Mouse (Mus musculus) forebrain, embryonic 10.5 days (tissue): Measurements from ENCODE around the gene Syt7. TPM values are rescaled to one million over a fixed set of nuclear protein-coding genes. Genes with fewer than 3 reads are reported as not detected.

Experiments used
- DNase-seq: peaks from one replicate; pipeline ENCODE4 v3.0.0-alpha.2; 2017; ENCODE audit warnings: low spot score; ENCODE audit errors: extremely low spot score
- H3K27ac ChIP-seq: fragments of 300-500 bp; sonication (generic); 2 replicates; pipeline ENCODE4 v1.5.1; 2016; ENCODE audit warnings: mild to moderate bottlenecking
- H3K27me3 ChIP-seq: fragments of 300-500 bp; sonication (generic); 2 replicates; pipeline ENCODE4 v1.6.1; 2016; ENCODE audit warnings: mild to moderate bottlenecking; ENCODE audit not compliant: poor library complexity, severe bottlenecking
- H3K36me3 ChIP-seq: fragments of 300-500 bp; sonication (generic); replicated peaks from 2 replicates; pipeline ENCODE4 v1.6.1; 2016; ENCODE audit warnings: mild to moderate bottlenecking, moderate library complexity
- H3K4me1 ChIP-seq: fragments of 300-500 bp; sonication (generic); 2 replicates; pipeline ENCODE4 v1.6.1; 2016
- H3K4me3 ChIP-seq: fragments of 300-500 bp; sonication (generic); 2 replicates; pipeline ENCODE4 v1.5.1; 2016; ENCODE audit warnings: mild to moderate bottlenecking, moderate library complexity
- H3K9me3 ChIP-seq: fragments of 300-500 bp; sonication (generic); 2 replicates; pipeline ENCODE4 v1.6.1; 2016; ENCODE audit warnings: mild to moderate bottlenecking, moderate library complexity
- WGBS: fragments of 180-500 bp; shearing (Covaris S2); methylation state at CpG from one replicate; pipeline ENCODE4 v1.1.7; 2016; 5-methylcytosine and 5-hydroxymethylcytosine counted together
- polyA plus RNA-seq: library from polyadenylated mRNA; unstranded; fragments of >200 nt; fragmentation: Nextera tagmentation; extraction: Ambion mirVana; gene quantifications from 2 replicates; pipeline ENCODE4 v1.2.1, GENCODE M21; 2016

Syt7 gene
- polyA plus RNA-seq, 1 experiment from 2014 or later = 2.6 TPM

GRCm38 (mm10) chr19:10362473-10363129 is 26.3 kb upstream of the Syt7 start:
- whole genome bisulfite sequencing = 77% methylated on average over 6 of the region's 6 CpGs
- DNase-seq = no peak
- Histone ChIP-seq H3K4me3 (no peak overlapping the region), H3K4me1 (peaks cover 35% of the 10 kb centered on the region), H3K27ac (no peak overlapping the region), H3K27me3 (peaks cover 6% of the 10 kb centered on the region), H3K9me3 (no peaks in the 10 kb centered on the region), H3K36me3 (no peaks in the 10 kb centered on the region)

- Histone ChIP-seq H3K4me1 (peaks cover 32% of the 10 kb centered on the region), H3K36me3 (no peaks in the 10 kb centered on the region), H3K27me3 (peaks cover 3% of the 10 kb centered on the region; the same call in 1 of the 2 replicates), H3K9me3 (no peaks in the 10 kb centered on the region), H3K27ac (no peak overlapping the region), H3K4me3 (no peak overlapping the region; the same call in 1 of the 2 replicates)
- no peak for DNase-seq
- WGBS = 18% methylated on average over 7 of the region's 7 CpGs
Observed at GRCm38 (mm10) chr19:10363869-10364268, 25.0 kb upstream of the Syt7 start.

DNA sequence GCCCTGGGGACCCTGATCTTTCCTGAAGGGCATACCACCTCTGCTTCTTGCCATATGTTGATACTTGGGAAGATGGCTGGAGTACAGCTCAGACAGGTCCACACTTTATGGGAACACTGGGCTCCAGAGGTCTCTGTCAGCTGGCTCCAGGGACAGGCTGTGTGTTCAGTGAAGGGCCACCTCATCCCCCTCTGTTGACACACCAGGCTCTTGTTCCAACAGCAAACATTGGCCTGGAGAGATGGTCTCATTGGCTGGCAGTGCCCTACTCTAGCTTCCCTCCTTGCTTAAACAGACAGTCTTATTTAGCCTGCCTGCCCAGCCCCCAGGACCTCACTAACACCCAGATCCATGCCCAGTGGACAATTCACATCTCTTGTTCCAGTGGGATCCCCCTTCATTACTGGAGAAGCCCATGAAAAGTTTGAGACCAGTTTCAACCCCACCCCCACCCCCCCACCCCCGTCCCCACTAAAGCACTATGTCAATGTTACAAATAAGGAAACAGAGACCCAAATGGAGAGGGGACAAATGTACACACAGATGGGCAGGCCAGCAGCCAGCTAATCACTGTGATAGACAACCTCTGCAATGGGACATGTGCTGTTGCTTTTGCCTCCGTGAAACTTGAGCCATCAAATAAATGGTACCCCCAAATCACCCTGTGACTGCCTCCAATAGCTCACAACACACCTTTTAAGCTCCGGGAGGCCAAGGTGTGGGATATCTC is 22.6 kb upstream of the Syt7 start:
- H3K9me3 ChIP-seq = no peaks in the 10 kb centered on the region
- H3K27me3 ChIP-seq = peaks cover 3% of the 10 kb centered on the region; the same call in 1 of the 2 replicates
- no peak for DNase-seq
- H3K4me1 ChIP-seq = peaks cover 32% of the 10 kb centered on the region
- no peak overlapping the region for H3K27ac ChIP-seq
- H3K36me3 ChIP-seq = no peaks in the 10 kb centered on the region
- H3K4me3 ChIP-seq = no peak overlapping the region
- 87% methylated on average over 3 of the region's 3 CpGs for WGBS

DNA sequence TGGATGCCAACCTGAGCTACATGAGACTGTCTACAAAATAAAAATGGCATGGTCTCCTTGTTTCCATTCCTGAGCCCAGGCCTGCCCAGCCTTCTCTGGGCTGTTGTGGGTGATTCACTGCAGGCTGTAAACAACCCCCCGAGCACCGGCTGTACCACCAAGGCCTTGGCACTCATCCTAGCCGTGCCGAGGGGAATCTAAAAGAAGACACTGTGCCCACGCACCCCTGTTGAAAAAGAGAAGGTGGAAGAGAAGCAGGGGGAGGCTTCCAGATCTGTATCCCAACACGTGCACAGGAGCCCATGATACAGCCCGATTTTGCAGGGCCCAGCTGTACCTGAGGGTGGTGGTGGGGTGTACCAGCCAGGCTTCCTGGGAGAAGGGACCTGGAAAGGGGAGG is 21.1 kb upstream of the Syt7 start:
- WGBS = 91% methylated on average over 7 of the region's 7 CpGs
- H3K27ac ChIP-seq = no peak overlapping the region
- H3K9me3 ChIP-seq = no peaks in the 10 kb centered on the region
- H3K36me3 ChIP-seq = no peaks in the 10 kb centered on the region
- DNase-seq = no peak
- no peak overlapping the region for H3K4me3 ChIP-seq
- peaks cover 3% of the 10 kb centered on the region; the same call in 1 of the 2 replicates for H3K27me3 ChIP-seq
- H3K4me1 ChIP-seq = peaks cover 26% of the 10 kb centered on the region

DNA sequence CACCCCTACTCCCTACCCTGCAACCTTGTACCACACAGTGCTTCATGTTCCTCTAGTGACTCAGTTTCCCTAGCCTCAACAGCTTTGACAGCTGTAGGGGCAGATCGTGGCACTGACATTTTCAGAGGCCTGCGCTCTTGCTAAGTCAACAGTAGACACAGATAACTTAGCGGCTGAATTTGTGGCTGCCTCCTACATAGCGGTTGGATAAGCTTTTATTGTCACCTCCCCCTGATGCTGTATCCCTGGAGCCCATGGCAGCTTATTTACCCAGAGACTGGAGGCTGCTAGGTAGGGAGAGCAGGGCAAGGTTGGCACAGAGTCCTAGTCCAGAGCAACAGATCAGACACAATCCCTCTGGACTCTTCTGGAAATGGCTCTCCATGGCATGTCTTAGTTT is 19.0 kb upstream of the Syt7 start:
- no peaks in the 10 kb centered on the region for H3K36me3 ChIP-seq
- H3K27ac ChIP-seq = no peak overlapping the region
- 93% methylated on average over 4 of the region's 4 CpGs for WGBS
- no peak for DNase-seq
- H3K4me1 ChIP-seq = peaks cover 11% of the 10 kb centered on the region
- H3K4me3 ChIP-seq = no peak overlapping the region
- no peaks in the 10 kb centered on the region for H3K27me3 ChIP-seq
- H3K9me3 ChIP-seq = no peaks in the 10 kb centered on the region

GRCm38 (mm10) chr19:10373191-10373590 is 15.7 kb upstream of the Syt7 start:
- Histone ChIP-seq H3K4me3 (no peak overlapping the region), H3K27ac (no peak overlapping the region), H3K27me3 (peaks cover 8% of the 10 kb centered on the region; the same call in 1 of the 2 replicates), H3K36me3 (no peaks in the 10 kb centered on the region), H3K4me1 (peaks cover 7% of the 10 kb centered on the region; the same call in 1 of the 2 replicates), H3K9me3 (no peaks in the 10 kb centered on the region)
- WGBS = 74% methylated on average over 1 of the region's 1 CpGs
- no peak for DNase-seq

DNA sequence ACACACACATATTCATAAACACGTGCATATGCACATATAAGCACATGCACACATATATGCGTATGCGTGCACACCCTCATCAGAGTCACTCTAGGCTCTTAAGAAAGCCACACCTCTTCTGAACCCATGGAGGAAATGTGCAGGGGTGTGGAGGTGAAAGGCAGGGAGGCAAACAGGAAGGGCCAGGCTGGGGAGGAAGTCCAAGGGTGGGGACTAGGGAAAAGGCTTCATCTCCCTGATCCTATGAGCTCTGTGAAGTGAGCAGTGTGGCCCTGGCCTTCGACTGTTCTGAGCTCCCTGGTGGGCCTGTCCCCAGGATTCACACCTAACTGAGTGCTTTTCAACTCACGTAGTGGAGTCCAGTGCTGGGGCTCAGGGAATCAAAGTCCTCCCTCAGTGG is 13.6 kb upstream of the Syt7 start:
- no peak overlapping the region for H3K27ac ChIP-seq
- H3K4me3 ChIP-seq = no peak overlapping the region
- peaks cover 12% of the 10 kb centered on the region; the same call in 1 of the 2 replicates for H3K27me3 ChIP-seq
- 81% methylated on average over 5 of the region's 5 CpGs for WGBS
- no peaks in the 10 kb centered on the region for H3K36me3 ChIP-seq
- H3K4me1 ChIP-seq = peaks cover 10% of the 10 kb centered on the region; the same call in 1 of the 2 replicates
- H3K9me3 ChIP-seq = no peaks in the 10 kb centered on the region
- DNase-seq = no peak

- H3K36me3 ChIP-seq = no peaks in the 10 kb centered on the region
- peaks cover 20% of the 10 kb centered on the region; the same call in 1 of the 2 replicates for H3K4me1 ChIP-seq
- H3K4me3 ChIP-seq = no peak overlapping the region
- H3K9me3 ChIP-seq = no peaks in the 10 kb centered on the region
- 86% methylated on average over 5 of the region's 5 CpGs for WGBS
- no peak overlapping the region for H3K27ac ChIP-seq
- DNase-seq = no peak
- H3K27me3 ChIP-seq = peaks cover 38% of the 10 kb centered on the region
Observed at GRCm38 (mm10) chr19:10379978-10380377, 8.9 kb upstream of the Syt7 start.

- WGBS = 78% methylated on average over 5 of the region's 5 CpGs
- Histone ChIP-seq H3K27me3 (peaks cover 70% of the 10 kb centered on the region), H3K4me1 (peaks cover 40% of the 10 kb centered on the region), H3K27ac (no peak overlapping the region), H3K4me3 (no peak overlapping the region), H3K9me3 (no peaks in the 10 kb centered on the region), H3K36me3 (no peaks in the 10 kb centered on the region)
- no peak for DNase-seq
Observed at GRCm38 (mm10) chr19:10387660-10388059, 1.2 kb upstream of the Syt7 start.

DNA sequence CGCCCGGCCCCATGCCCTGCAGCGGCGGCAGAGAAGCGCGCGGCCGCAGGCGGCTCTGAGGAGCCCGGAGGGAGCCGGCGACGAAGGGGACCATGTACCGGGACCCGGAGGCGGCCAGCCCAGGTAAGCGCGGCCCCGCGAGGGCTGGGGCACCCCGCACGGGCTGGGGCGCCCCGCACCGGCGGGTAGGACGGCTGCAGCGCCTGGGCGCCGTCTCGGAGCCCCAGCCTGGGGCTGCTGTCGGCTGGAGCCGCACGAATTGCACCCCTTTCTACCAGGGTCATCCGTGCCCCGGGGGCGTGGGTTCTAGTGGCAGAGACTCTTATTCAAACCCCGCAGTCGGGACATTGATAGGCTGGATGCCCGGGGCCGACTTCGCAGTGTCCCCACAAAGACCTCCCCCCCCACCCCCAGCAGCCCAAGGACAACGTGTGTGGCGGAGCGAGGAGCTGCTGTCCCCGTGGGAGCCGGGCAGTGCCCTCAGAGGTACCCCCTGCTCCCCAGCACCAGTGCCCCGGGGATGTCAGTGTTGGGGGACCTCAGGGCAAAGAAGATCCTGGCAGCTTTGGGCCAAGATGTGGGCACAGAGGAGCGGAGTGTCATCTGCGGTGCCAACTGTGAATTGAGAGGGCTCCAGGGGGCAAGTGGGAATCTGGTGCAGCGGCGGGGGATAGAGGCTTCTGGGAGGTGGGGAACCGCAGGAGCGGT is 655 bp downstream of the Syt7 start:
- peaks cover 63% of the 10 kb centered on the region for H3K27me3 ChIP-seq
- no peaks in the 10 kb centered on the region for H3K9me3 ChIP-seq
- H3K27ac ChIP-seq = peak overlapping the region; percentile 86
- H3K36me3 ChIP-seq = no peaks in the 10 kb centered on the region
- peaks cover 57% of the 10 kb centered on the region for H3K4me1 ChIP-seq
- DNase-seq = peak; percentile 35
- peak overlapping the region; percentile 78 for H3K4me3 ChIP-seq
- WGBS = 1% methylated on average over 54 of the region's 54 CpGs

GRCm38 (mm10) chr19:10390099-10390680 is 1.3 kb downstream of the Syt7 start:
- DNase-seq = no peak
- Histone ChIP-seq H3K9me3 (no peaks in the 10 kb centered on the region), H3K36me3 (no peaks in the 10 kb centered on the region), H3K4me3 (peak overlapping the region; percentile 78), H3K27ac (peak overlapping the region; percentile 86; the same call in 1 of the 2 replicates), H3K4me1 (peaks cover 62% of the 10 kb centered on the region), H3K27me3 (peaks cover 63% of the 10 kb centered on the region)
- WGBS = 18% methylated on average over 12 of the region's 12 CpGs

DNA sequence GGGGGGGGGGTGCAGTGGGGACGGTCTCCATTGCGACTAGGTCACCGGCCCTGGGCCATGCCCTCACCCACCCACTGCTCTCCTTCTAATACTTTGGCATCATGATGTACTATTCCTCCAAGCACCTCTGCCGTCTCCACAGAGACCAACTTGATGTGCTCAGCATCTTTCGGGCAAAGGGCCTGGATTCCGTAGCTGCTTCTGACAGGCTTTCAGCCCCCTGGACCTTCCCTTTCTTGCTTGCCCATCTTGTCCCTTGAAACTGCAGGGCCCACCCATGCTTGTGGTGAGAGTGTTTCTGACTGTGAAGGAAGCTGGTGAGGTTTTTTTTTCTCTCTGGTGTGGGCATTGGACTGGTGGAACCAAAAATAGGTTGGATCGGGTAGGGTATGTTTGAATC is 2.1 kb downstream of the Syt7 start:
- Histone ChIP-seq H3K4me1 (peaks cover 61% of the 10 kb centered on the region), H3K4me3 (no peak overlapping the region; the same call in 1 of the 2 replicates), H3K9me3 (no peaks in the 10 kb centered on the region), H3K27me3 (peaks cover 56% of the 10 kb centered on the region), H3K27ac (no peak overlapping the region), H3K36me3 (no peaks in the 10 kb centered on the region)
- no peak for DNase-seq
- WGBS = 89% methylated on average over 7 of the region's 7 CpGs
